Mouse (Mus musculus) hindbrain, embryonic 15.5 days (tissue): ENCODE measurements around the gene Sugp2. TPM values are rescaled to one million over a fixed set of nuclear protein-coding genes. Genes with fewer than 3 reads are reported as not detected.

Experiments
- ATAC-seq: fragments of 200-750 bp; cut with Nextera tagmentation; 2 replicates; pipeline ENCODE4 v1.8.0; 2017; ENCODE audit warnings: low read depth, moderate number of reproducible peaks, moderate TSS enrichment; ENCODE audit not compliant: low FRiP score
- H3K27ac ChIP-seq: fragments of 300-500 bp; sonication (generic); replicated peaks from 2 replicates; pipeline ENCODE4 v1.5.1; 2015; ENCODE audit warnings: mild to moderate bottlenecking, inconsistent platforms
- H3K27me3 ChIP-seq: fragments of 300-500 bp; sonication (generic); 2 replicates; pipeline ENCODE4 v1.6.1; 2015; ENCODE audit warnings: control low read depth, inconsistent platforms
- H3K36me3 ChIP-seq: fragments of 300-500 bp; sonication (generic); 2 replicates; pipeline ENCODE4 v1.6.1; 2015; ENCODE audit warnings: control low read depth, inconsistent platforms
- H3K4me1 ChIP-seq: fragments of 300-500 bp; sonication (generic); replicated peaks from 2 replicates; pipeline ENCODE4 v1.6.1; 2015; ENCODE audit warnings: control low read depth, inconsistent platforms
- H3K4me2 ChIP-seq: fragments of 300-500 bp; sonication (generic); 2 replicates; pipeline ENCODE4 v1.6.1; 2015; ENCODE audit warnings: moderate library complexity, mild to moderate bottlenecking, inconsistent platforms
- H3K4me3 ChIP-seq: fragments of 300-500 bp; sonication (generic); 2 replicates; pipeline ENCODE4 v1.5.1; 2015; ENCODE audit warnings: mild to moderate bottlenecking, inconsistent platforms
- H3K9ac ChIP-seq: fragments of 300-500 bp; sonication (generic); 2 replicates; pipeline ENCODE4 v1.6.1; 2015; ENCODE audit warnings: inconsistent platforms
- H3K9me3 ChIP-seq: fragments of 300-500 bp; sonication (generic); 2 replicates; pipeline ENCODE4 v1.6.1; 2016; ENCODE audit warnings: control low read depth, inconsistent platforms
- WGBS: fragments of 180-500 bp; shearing (Covaris S2); methylation state at CpG from one replicate; pipeline ENCODE4 v1.1.7; 2015; 5-methylcytosine and 5-hydroxymethylcytosine counted together
- polyA plus RNA-seq: library from polyadenylated mRNA; unstranded; fragments of >200 nt; fragmentation: Nextera tagmentation; extraction: Ambion mirVana; gene quantifications from 2 replicates; pipeline ENCODE4 v1.2.1, GENCODE M21; 2015

Gene Sugp2
- polyA plus RNA-seq, 1 experiment from 2014 or later = 89.2 TPM

- Histone ChIP-seq H3K27ac (no peak overlapping the region), H3K4me3 (no peak overlapping the region), H3K4me1 (peaks cover 22% of the 10 kb centered on the region), H3K27me3 (no peaks in the 10 kb centered on the region), H3K36me3 (peaks cover 20% of the 10 kb centered on the region), H3K4me2 (no peak overlapping the region), H3K9me3 (no peaks in the 10 kb centered on the region), H3K9ac (no peak overlapping the region)
- ATAC-seq = no peak
- 79% methylated on average over 5 of the region's 5 CpGs for WGBS
These were observed 50.4 kb downstream of the Sugp2 start for GRCm38 (mm10) chr8:70284421-70284820.

- no peak overlapping the region for H3K9ac ChIP-seq
- no peak for ATAC-seq
- peaks cover 22% of the 10 kb centered on the region for H3K4me1 ChIP-seq
- no peak overlapping the region for H3K4me2 ChIP-seq
- H3K9me3 ChIP-seq = no peaks in the 10 kb centered on the region
- H3K27me3 ChIP-seq = no peaks in the 10 kb centered on the region
- peaks cover 20% of the 10 kb centered on the region for H3K36me3 ChIP-seq
- no peak overlapping the region for H3K4me3 ChIP-seq
- 96% methylated on average over 15 of the region's 15 CpGs for WGBS
- no peak overlapping the region for H3K27ac ChIP-seq
These were observed 51.3 kb downstream of the Sugp2 start for GRCm38 (mm10) chr8:70285304-70285703.

- H3K4me3 ChIP-seq = no peak overlapping the region
- H3K36me3 ChIP-seq = peaks cover 24% of the 10 kb centered on the region
- H3K9me3 ChIP-seq = no peaks in the 10 kb centered on the region
- H3K4me1 ChIP-seq = peaks cover 22% of the 10 kb centered on the region
- no peak for ATAC-seq
- WGBS = 88% methylated on average over 8 of the region's 8 CpGs
- H3K4me2 ChIP-seq = no peak overlapping the region
- H3K27ac ChIP-seq = no peak overlapping the region
- H3K9ac ChIP-seq = no peak overlapping the region
- H3K27me3 ChIP-seq = no peaks in the 10 kb centered on the region
These were observed 52.7 kb downstream of the Sugp2 start for GRCm38 (mm10) chr8:70286737-70287136.

GRCm38 (mm10) chr8:70293988-70294405 lies 60.0 kb downstream of the Sugp2 start:
- 66% methylated on average over 5 of the region's 5 CpGs for WGBS
- no peak overlapping the region for H3K27ac ChIP-seq
- no peak for ATAC-seq
- H3K4me2 ChIP-seq = no peak overlapping the region
- no peak overlapping the region for H3K4me3 ChIP-seq
- H3K9ac ChIP-seq = no peak overlapping the region
- no peaks in the 10 kb centered on the region for H3K4me1 ChIP-seq
- peaks cover 64% of the 10 kb centered on the region for H3K36me3 ChIP-seq
- H3K27me3 ChIP-seq = no peaks in the 10 kb centered on the region
- H3K9me3 ChIP-seq = no peaks in the 10 kb centered on the region

- Histone ChIP-seq H3K4me2 (no peak overlapping the region), H3K27me3 (no peaks in the 10 kb centered on the region)
- no peak for ATAC-seq
These were observed 66.9 kb downstream of the Sugp2 start for GRCm38 (mm10) chr8:70300881-70301280.

GRCm38 (mm10) chr8:70302358-70302890 lies 68.4 kb downstream of the Sugp2 start, which contains the start of the genes Ddx49 and Cope:
Gene Ddx49, minus strand, starts transcription at chr8:70302489.
Gene Cope, plus strand, starts transcription at chr8:70302518.
- Histone ChIP-seq H3K9me3 (no peaks in the 10 kb centered on the region), H3K36me3 (peaks cover 25% of the 10 kb centered on the region), H3K27ac (peak within 1 kb of the TSS; percentile 57), H3K4me1 (peaks cover 26% of the 10 kb centered on the region), H3K4me2 (peak within 1 kb of the TSS; percentile 84), H3K27me3 (no peaks in the 10 kb centered on the region), H3K4me3 (peak within 1 kb of the TSS; percentile 63), H3K9ac (peak within 1 kb of the TSS; percentile 66)
- peak; percentile 92 for ATAC-seq
- under 1% methylated on average over 40 of the region's 40 CpGs for WGBS

More at GRCm38 (mm10) chr8:70300881-70301280, 66.9 kb downstream of the Sugp2 start:
- peaks cover 26% of the 10 kb centered on the region for H3K4me1 ChIP-seq
- H3K36me3 ChIP-seq = peaks cover 32% of the 10 kb centered on the region
- H3K9me3 ChIP-seq = no peaks in the 10 kb centered on the region
- WGBS = 79% methylated on average over 3 of the region's 3 CpGs
- H3K9ac ChIP-seq = no peak overlapping the region
- H3K4me3 ChIP-seq = no peak overlapping the region
- H3K27ac ChIP-seq = no peak overlapping the region

GRCm38 (mm10) chr8:70302901-70303300 lies 68.9 kb downstream of the Sugp2 start:
- Histone ChIP-seq H3K9me3 (no peaks in the 10 kb centered on the region), H3K27me3 (no peaks in the 10 kb centered on the region), H3K9ac (peak overlapping the region; percentile 64), H3K4me2 (peak overlapping the region; percentile 84), H3K4me1 (peaks cover 26% of the 10 kb centered on the region), H3K27ac (peak overlapping the region; percentile 57), H3K4me3 (peak overlapping the region; percentile 63), H3K36me3 (peaks cover 25% of the 10 kb centered on the region)
- 5% methylated on average over 16 of the region's 16 CpGs for whole genome bisulfite sequencing
- ATAC-seq = peak; percentile 23; the same call in 1 of the 2 replicates

GRCm38 (mm10) chr8:70309311-70309710 lies 75.3 kb downstream of the Sugp2 start:
- Histone ChIP-seq H3K4me3 (no peak overlapping the region), H3K27ac (no peak overlapping the region), H3K9ac (no peak overlapping the region), H3K4me1 (peaks cover 6% of the 10 kb centered on the region; the same call in 1 of the 2 replicates), H3K9me3 (no peaks in the 10 kb centered on the region), H3K27me3 (no peaks in the 10 kb centered on the region), H3K4me2 (no peak overlapping the region), H3K36me3 (peaks cover 61% of the 10 kb centered on the region)
- ATAC-seq = no peak
- WGBS = 48% methylated on average over 2 of the region's 2 CpGs

- no peaks in the 10 kb centered on the region for H3K9me3 ChIP-seq
- no peak overlapping the region for H3K9ac ChIP-seq
- WGBS = 94% methylated on average over 2 of the region's 2 CpGs
- no peak overlapping the region for H3K4me2 ChIP-seq
- H3K27ac ChIP-seq = no peak overlapping the region
- peaks cover 42% of the 10 kb centered on the region for H3K36me3 ChIP-seq
- ATAC-seq = no peak
- H3K4me3 ChIP-seq = no peak overlapping the region
- H3K27me3 ChIP-seq = no peaks in the 10 kb centered on the region
- H3K4me1 ChIP-seq = peaks cover 40% of the 10 kb centered on the region
These were observed 79.4 kb downstream of the Sugp2 start for GRCm38 (mm10) chr8:70313399-70313798.

- H3K9ac ChIP-seq = peak within 1 kb of the TSS; percentile 73
- H3K4me1 ChIP-seq = peaks cover 40% of the 10 kb centered on the region
- H3K9me3 ChIP-seq = no peaks in the 10 kb centered on the region
- H3K36me3 ChIP-seq = peaks cover 41% of the 10 kb centered on the region
- peak; percentile 67 for ATAC-seq
- peak within 1 kb of the TSS; percentile 85 for H3K4me2 ChIP-seq
- WGBS = 2% methylated on average over 66 of the region's 66 CpGs
- H3K4me3 ChIP-seq = peak within 1 kb of the TSS; percentile 76
- no peaks in the 10 kb centered on the region for H3K27me3 ChIP-seq
- peak within 1 kb of the TSS; percentile 88 for H3K27ac ChIP-seq
These were observed 81.8 kb downstream of the Sugp2 start, which contains the start of gene Cers1 for GRCm38 (mm10) chr8:70315624-70316510. Gene Cers1, plus strand, starts transcription at chr8:70315775.

GRCm38 (mm10) chr8:70316511-70317504 lies 82.8 kb downstream of the Sugp2 start:
- peak; percentile 86 for ATAC-seq
- Histone ChIP-seq H3K27me3 (no peaks in the 10 kb centered on the region), H3K4me3 (peak overlapping the region; percentile 76), H3K9me3 (no peaks in the 10 kb centered on the region), H3K9ac (peak overlapping the region; percentile 73), H3K27ac (peak overlapping the region; percentile 88), H3K4me2 (peak overlapping the region; percentile 85), H3K36me3 (peaks cover 38% of the 10 kb centered on the region), H3K4me1 (peaks cover 40% of the 10 kb centered on the region)
- WGBS = 6% methylated on average over 15 of the region's 15 CpGs
